Mouse (Mus musculus): ENCODE data around the gene Nkain4. TPM values are rescaled to one million over a fixed set of nuclear protein-coding genes. Genes with fewer than 3 reads are reported as not detected.

Gene Nkain4
- polyA plus RNA-seq, 1 experiment from 2014 or later = 7.3 TPM

DNA sequence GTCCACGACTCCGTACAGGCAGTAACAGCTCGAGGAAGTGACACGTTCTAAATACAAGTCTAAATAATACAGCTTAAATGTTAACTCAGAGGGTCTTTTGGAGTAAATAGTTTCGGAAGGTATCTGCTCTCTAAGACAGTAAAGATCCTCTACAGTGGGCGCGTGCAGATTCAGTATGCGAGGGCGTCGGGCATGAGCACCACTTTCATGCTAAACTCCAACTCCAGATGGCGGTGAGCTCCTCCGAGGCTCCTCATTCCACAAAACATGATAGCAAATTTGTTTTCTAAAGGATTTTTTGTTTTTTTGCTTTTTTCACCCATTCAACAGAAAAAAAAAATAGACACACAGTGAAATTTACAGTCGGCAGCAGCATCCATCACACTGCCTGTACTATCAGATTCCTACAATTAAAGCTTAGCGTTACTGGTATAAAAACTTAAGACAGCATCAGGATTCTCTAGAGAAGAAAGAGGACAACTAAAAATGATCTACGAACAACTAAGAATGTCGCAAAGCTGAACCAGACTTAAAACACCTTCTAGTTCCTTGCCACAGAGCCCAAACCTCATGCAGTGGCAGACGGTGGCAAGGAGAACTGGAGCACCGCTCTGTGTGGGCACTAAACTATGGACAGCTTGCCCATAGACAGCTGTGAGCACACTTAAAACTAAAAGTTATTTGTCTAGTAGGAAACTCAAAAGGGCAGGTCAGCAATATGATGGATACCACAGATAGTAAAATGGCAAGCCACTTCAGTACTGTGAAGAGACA is 49.9 kb downstream of the Nkain4 start:
- Histone ChIP-seq H3K4me3 (no peak overlapping the region), H3K27me3 (no peaks in the 10 kb centered on the region), H3K27ac (no peak overlapping the region), H3K4me2 (no peak overlapping the region), H3K36me3 (peaks cover 51% of the 10 kb centered on the region), H3K4me1 (no peaks in the 10 kb centered on the region), H3K9me3 (no peaks in the 10 kb centered on the region), H3K9ac (no peak overlapping the region)
- no peak for ATAC-seq (ENCODE audit: insufficient number of reproducible peaks, insufficient read depth, low FRiP score, low TSS enrichment, low read depth)
- 92% methylated on average over 18 of the region's 18 CpGs for WGBS

DNA sequence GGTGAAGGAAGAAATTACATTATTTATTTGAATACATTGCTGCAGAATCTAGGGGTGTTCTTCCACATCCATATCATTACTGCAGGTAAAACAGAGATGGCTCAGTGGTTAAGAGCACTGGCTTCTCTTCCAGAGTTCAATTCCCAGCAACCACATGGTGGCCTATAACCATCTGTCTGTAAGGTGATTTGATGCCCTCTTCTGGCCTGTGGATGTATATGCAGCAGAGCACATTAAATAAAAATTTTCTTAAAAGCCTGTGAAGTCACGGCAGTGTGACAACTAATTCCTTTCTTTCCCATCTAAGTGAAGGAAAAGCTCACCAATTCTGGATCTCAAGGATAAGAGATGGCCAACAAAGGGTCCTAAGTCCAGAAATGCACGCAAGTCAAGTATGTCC is 52.4 kb downstream of the Nkain4 start:
- no peaks in the 10 kb centered on the region for H3K4me1 ChIP-seq
- peaks cover 33% of the 10 kb centered on the region for H3K36me3 ChIP-seq
- H3K4me2 ChIP-seq = no peak overlapping the region
- no peak overlapping the region for H3K9ac ChIP-seq
- H3K27me3 ChIP-seq = peaks cover 8% of the 10 kb centered on the region; the same call in 1 of the 2 replicates
- no peak for ATAC-seq (ENCODE audit: insufficient number of reproducible peaks, insufficient read depth, low FRiP score, low TSS enrichment, low read depth)
- no peak overlapping the region for H3K27ac ChIP-seq
- H3K4me3 ChIP-seq = no peak overlapping the region
- WGBS = 37% methylated on average over 2 of the region's 2 CpGs
- H3K9me3 ChIP-seq = no peaks in the 10 kb centered on the region

DNA sequence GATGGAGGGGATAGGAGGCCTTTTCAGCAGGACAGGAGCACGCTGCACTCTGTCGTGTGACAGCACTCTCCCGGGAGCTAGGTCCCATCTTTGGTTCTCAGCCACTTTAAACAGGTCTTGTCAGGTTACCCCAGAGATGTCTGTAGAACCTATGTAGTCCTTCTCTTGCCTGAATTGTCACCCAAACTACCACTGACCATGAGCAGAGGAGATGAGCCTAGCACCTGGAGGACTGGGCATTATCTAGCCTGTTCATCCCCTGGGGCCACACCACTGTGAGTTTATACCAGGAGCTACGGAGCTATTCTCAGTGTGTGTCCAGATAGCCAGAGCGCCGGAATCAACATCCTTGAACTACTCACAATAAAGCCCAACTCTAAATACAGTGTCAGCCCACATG is 56.6 kb downstream of the Nkain4 start:
- Histone ChIP-seq H3K4me2 (no peak overlapping the region), H3K4me3 (no peak overlapping the region), H3K27me3 (peaks cover 50% of the 10 kb centered on the region), H3K4me1 (peaks cover 21% of the 10 kb centered on the region), H3K36me3 (0 out of 2 replicates have a peak, but pooled peaks cover 2% of the 10 kb centered on the region), H3K27ac (no peak overlapping the region), H3K9ac (no peak overlapping the region), H3K9me3 (no peaks in the 10 kb centered on the region)
- no peak for ATAC-seq (ENCODE audit: insufficient number of reproducible peaks, insufficient read depth, low FRiP score, low TSS enrichment, low read depth)
- 76% methylated on average over 6 of the region's 6 CpGs for WGBS

DNA sequence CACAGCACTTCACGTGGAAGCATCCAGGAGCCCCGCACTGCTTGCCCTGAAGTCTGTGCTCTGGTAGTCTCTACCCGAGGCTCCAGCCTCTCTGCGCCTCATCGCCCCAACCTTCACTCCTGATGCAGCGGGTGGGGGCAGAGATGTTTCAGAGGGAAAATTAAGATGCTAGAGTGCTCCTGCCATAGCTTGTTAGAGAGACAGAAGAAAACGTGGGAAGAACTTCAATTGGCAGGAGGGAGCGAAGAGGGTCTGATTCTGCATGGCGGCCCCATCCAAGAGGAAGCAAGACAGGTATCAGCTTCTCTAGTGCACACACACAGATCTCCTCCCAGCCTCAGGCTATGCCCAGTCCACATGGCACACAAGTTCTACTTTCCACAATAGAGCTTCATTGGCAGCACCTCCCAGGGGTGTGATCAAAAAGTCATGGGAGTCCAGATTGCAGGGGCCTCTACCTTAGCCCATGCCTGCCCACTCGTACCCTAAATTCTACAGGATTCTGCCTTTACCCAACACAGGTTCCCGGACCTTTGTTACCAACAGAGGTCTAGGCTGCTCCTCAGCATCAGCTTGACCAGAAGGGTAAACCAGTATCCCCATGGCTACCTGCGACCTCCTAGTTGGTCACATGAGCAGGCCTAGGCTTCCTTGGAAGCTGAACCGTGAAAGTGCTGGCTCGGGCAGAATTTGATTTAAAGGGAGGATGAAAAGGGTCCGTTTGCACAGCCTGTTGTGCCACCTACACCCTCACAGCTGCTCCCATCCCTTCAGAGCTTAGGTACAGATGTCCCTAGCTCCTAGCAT is 57.5 kb downstream of the Nkain4 start:
- no peak for ATAC-seq (ENCODE audit: insufficient number of reproducible peaks, insufficient read depth, low FRiP score, low TSS enrichment, low read depth)
- peaks cover 58% of the 10 kb centered on the region for H3K27me3 ChIP-seq
- H3K4me3 ChIP-seq = no peak overlapping the region
- H3K4me1 ChIP-seq = peaks cover 25% of the 10 kb centered on the region
- H3K9ac ChIP-seq = no peak overlapping the region
- 72% methylated on average over 15 of the region's 15 CpGs for WGBS
- H3K9me3 ChIP-seq = no peaks in the 10 kb centered on the region
- H3K27ac ChIP-seq = no peak overlapping the region
- H3K36me3 ChIP-seq = no peaks in the 10 kb centered on the region
- no peak overlapping the region for H3K4me2 ChIP-seq

DNA sequence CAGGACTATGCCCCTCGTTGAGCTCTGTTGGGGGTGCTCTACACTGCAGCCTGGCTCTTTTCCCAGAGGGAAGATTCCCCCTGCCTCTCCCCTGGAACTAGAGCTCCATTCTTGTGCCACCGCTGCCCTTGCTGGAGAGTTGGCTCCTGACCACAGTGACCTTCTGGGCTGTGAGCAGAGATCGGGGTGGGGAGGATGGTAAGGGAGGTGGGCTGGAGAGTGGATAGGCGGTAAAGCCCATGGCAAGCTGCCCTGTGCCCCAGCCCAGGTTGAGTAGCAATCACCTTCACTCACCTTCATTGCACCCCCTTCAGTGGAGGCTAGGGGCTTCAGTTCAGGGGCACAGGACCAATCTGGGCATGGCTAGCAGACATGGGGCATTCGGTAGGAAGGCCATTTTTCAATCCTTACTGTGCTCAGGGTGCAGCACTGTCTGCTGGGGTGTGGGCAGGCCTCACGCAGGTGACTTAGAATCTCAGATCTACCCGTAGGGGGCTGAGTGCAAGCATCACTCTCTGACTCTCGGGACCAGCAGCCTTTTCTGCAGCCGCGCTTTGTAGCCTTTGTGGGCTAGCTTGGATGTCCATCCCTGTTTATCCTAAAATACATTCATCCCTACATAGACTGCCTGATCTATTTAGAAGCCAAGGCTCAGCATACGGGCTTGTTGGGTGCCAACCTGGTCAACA is 58.5 kb downstream of the Nkain4 start:
- Histone ChIP-seq H3K4me3 (no peak overlapping the region), H3K4me1 (peaks cover 25% of the 10 kb centered on the region), H3K4me2 (no peak overlapping the region), H3K27me3 (peaks cover 69% of the 10 kb centered on the region), H3K9me3 (no peaks in the 10 kb centered on the region), H3K36me3 (no peaks in the 10 kb centered on the region), H3K27ac (no peak overlapping the region), H3K9ac (no peak overlapping the region)
- no peak for ATAC-seq (ENCODE audit: insufficient number of reproducible peaks, insufficient read depth, low FRiP score, low TSS enrichment, low read depth)
- WGBS = 73% methylated on average over 11 of the region's 11 CpGs

DNA sequence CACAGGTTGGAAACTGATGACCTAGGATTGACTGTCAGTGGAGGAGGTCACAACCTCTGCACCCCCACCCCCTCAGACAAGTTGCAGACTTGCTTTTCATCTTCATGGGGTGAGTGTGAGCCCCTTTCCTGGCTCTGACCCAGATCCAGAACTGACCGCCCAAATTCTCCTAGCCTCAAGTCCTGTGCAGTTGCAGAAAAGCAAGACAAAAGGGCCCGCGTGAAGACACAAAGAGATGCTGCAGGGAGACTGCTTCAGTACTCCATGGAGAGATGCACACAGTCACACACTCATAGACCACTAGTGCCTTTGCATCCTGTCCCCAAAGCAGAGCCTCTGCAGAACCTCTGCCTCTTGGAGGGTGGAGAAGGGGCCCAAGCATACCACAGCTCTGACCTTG is 59.2 kb downstream of the Nkain4 start:
- no peak overlapping the region for H3K4me3 ChIP-seq
- H3K9me3 ChIP-seq = no peaks in the 10 kb centered on the region
- peaks cover 75% of the 10 kb centered on the region for H3K27me3 ChIP-seq
- no peak overlapping the region for H3K9ac ChIP-seq
- no peak for ATAC-seq (ENCODE audit: insufficient number of reproducible peaks, insufficient read depth, low FRiP score, low TSS enrichment, low read depth)
- no peak overlapping the region for H3K4me2 ChIP-seq
- no peak overlapping the region for H3K27ac ChIP-seq
- H3K36me3 ChIP-seq = no peaks in the 10 kb centered on the region
- 79% methylated on average over 3 of the region's 3 CpGs for WGBS
- peaks cover 25% of the 10 kb centered on the region for H3K4me1 ChIP-seq

DNA sequence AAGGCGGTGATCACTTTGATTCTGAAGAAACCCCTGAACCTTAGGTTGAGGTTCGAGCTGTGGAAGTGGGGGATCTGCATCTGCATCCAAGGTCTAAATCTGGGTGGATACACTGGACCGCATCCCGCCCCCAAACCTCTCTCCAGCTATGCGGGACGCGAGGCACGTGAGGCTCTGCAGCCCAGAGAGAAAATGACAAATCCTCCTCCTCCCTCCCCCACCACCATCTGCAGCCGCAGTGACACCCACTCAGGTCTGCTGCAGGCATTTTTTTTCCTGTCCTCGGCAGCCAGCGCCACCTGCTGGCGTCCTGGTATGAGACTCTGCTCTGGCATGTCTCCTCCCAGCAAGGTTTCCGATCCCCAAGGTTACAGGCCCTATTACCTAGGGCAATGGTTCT is 59.8 kb downstream of the Nkain4 start:
- Histone ChIP-seq H3K27ac (no peak overlapping the region), H3K9me3 (no peaks in the 10 kb centered on the region), H3K27me3 (peaks cover 81% of the 10 kb centered on the region), H3K4me2 (peak overlapping the region; percentile 85), H3K4me1 (peaks cover 25% of the 10 kb centered on the region), H3K36me3 (no peaks in the 10 kb centered on the region), H3K4me3 (peak overlapping the region; percentile 50), H3K9ac (no peak overlapping the region)
- WGBS = 3% methylated on average over 13 of the region's 13 CpGs
- ATAC-seq (ENCODE audit: insufficient number of reproducible peaks, insufficient read depth, low FRiP score, low TSS enrichment, low read depth) = no peak

DNA sequence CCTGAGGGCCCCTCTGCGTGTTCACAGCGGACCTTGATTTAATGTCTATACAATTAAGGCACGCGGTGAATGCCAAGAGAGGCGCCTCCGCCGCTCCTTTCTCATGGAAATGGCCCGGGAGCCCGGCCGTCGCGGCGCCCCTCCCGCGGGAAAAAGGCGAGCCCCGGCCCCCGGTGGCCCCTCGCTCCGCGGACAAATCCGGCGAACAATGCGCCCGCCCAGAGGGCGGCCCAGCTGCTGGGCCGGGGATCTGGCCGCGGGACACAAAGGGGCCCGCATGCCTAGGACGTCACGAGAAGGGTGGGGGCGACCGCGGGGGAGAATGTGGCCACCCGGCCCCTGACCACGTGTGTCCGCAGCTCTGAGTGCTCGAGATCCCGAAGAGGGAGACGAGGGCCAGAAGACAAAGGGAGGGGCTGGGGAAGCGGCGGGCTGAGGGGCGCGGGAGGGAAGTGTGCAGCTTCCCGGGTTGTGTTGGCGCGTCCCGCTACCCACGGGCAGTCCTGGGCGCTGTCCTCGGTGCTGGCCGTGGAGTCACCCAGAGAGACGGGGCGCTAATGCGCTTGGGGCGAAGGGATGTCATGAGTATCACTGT is 60.4 kb downstream of the Nkain4 start:
- Histone ChIP-seq H3K27ac (no peak overlapping the region), H3K9ac (peak overlapping the region; percentile 49; the same call in 1 of the 2 replicates), H3K4me1 (peaks cover 25% of the 10 kb centered on the region), H3K4me2 (peak overlapping the region; percentile 85), H3K9me3 (no peaks in the 10 kb centered on the region), H3K4me3 (peak overlapping the region; percentile 50), H3K36me3 (no peaks in the 10 kb centered on the region), H3K27me3 (peaks cover 87% of the 10 kb centered on the region)
- ATAC-seq (ENCODE audit: insufficient number of reproducible peaks, insufficient read depth, low FRiP score, low TSS enrichment, low read depth) = no peak
- WGBS = 1% methylated on average over 57 of the region's 57 CpGs

DNA sequence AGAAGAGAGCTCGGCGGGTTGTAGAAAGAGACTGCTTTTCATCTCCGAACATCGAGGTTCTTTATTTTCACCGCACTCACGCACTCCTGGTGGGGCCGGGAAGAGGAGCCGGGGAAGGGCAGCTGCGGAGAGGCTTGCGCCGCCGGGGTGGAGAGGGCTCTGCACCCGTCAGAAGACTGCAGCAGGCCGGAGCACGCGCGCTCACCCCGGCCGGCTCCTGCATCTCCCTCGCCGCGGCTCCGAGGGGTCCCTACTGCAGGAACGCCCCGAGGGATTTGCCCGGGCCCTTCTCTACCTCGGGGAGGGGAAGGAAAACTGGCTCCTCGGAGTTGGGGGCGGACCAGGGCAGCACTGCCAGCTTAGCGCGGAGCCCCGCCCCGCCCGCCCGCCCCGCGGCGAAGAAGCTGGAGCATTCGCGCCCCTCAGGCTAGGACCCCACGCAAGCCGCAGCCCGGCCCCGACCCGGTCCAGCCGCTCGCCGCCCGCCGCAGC is 60.9 kb downstream of the Nkain4 start:
- ATAC-seq (ENCODE audit: insufficient number of reproducible peaks, insufficient read depth, low FRiP score, low TSS enrichment, low read depth) = no peak
- WGBS = under 1% methylated on average over 47 of the region's 50 CpGs
- no peak overlapping the region for H3K27ac ChIP-seq

DNA sequence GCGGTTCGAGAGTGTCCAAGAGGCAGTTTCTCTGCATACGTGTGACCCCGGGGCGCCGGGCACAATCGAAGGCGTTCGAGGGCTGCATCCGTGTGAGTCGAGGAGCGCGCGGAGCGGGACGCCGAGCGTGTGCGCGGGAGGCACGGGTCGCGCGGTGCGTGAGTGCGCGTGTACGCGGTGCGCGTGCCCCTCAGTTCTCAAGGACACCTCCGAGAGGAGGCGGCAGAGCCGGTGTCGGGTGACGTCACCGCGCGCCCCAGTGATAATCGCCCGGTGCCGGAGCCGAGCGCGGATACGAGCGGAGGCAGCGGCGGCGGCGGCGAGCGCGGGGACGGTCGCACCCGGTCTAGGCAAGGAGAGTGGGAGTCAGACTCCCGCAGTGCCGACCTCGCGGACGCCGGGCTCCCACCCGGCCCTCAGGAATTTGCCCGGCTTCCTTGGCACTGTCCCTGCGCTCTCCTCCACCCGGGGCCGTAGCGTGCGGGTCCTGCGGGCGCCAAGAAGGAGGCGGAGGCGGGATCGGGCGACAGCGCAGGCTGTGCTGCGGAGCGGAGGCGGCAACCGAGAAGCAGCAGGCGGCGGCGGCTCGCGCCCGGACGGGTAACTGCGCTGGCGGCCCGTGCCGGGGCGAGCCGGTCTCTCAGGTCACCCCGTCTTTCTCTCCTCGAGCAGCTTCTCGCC is 61.5 kb downstream of the Nkain4 start:
- Histone ChIP-seq H3K4me2 (peak overlapping the region; percentile 85), H3K9ac (peak overlapping the region; percentile 36; the same call in 1 of the 2 replicates), H3K36me3 (no peaks in the 10 kb centered on the region), H3K4me3 (peak overlapping the region; percentile 50), H3K27ac (no peak overlapping the region), H3K27me3 (peaks cover 99% of the 10 kb centered on the region), H3K4me1 (peaks cover 25% of the 10 kb centered on the region), H3K9me3 (no peaks in the 10 kb centered on the region)
- under 1% methylated on average over 90 of the region's 97 CpGs for WGBS
- no peak for ATAC-seq (ENCODE audit: insufficient number of reproducible peaks, insufficient read depth, low FRiP score, low TSS enrichment, low read depth)

More for the DNA sequence above, 60.9 kb downstream of the Nkain4 start:
- H3K4me1 ChIP-seq = peaks cover 25% of the 10 kb centered on the region
- H3K9ac ChIP-seq = peak overlapping the region; percentile 49
- H3K4me3 ChIP-seq = peak overlapping the region; percentile 50
- no peaks in the 10 kb centered on the region for H3K9me3 ChIP-seq
- peak overlapping the region; percentile 85 for H3K4me2 ChIP-seq
- H3K27me3 ChIP-seq = peaks cover 93% of the 10 kb centered on the region
- H3K36me3 ChIP-seq = no peaks in the 10 kb centered on the region

Measured in embryonic facial prominence, embryonic 13.5 days (tissue).